Mouse (Mus musculus) kidney, adult 18-20 months (tissue): ENCODE measurements at regions not wholly inside any gene's neighbourhood (a gene's known extent, or its start where the extent isn't known, plus 50 kb on each side); places are given as distances from the start of the nearest gene placed in this dataset.

ENCODE experiments used
- DNase-seq: peaks from one replicate; pipeline ENCODE4 v3.0.0; 2021

DNA sequence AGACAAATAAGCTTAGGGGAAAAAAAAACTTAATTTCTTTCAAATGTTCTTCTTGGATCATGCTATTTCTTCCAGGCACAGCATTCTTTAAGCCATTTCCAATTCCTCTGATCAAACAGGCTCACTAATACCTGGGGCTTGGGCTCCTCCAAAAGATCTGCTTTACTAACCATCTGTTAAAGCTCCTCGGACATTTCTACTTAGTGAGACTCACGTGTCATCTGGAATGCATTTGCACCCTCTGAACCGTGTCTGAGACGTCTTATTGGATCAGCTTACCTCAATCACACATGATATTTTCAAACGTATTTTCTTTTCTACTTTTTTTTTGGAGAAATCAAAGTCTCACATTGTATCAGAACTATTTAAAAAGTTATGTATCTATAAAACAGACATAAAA lies 132.4 kb downstream of the Npr3 start:
- DNase-seq, result no peak

DNA sequence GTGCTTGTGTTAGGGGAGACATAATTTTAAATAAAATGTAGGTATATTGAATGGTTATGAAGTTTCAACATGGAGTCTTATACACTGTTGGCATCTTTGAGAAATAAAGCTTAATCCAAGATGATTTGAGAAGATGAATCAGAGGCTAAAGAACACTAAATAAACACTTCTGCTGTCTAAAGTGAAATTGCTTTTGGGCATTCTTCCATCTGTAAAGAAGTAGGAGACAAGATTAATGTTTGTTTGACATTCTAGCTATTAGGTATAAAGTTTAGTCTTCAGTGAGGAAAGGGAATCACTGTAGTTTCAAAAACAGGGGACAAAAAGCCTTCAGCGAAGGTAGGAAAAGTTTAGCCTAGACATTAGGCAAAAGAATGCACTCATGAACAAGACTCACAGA lies 136.5 kb downstream of the Npr3 start:
- DNase-seq, result no peak

DNA sequence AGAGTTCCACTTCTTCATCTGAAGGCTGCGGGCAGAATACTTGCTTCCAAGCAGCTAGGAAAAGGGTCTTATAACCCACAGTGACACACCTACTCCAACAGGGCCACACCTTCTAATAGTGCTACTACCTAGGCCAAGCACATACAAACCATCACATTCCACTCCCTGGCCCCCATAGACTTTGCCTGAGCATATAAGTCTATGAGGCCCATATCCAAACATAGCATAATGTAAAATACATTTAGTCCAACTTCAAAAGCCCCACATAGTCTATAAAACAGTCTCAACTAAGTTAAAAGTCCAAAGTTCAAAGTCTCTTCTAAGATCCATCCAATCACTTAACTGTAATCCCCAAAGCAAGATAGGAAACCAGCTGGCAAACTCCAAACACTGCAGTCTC lies 149.1 kb downstream of the Npr3 start:
- no peak for DNase-seq

DNA sequence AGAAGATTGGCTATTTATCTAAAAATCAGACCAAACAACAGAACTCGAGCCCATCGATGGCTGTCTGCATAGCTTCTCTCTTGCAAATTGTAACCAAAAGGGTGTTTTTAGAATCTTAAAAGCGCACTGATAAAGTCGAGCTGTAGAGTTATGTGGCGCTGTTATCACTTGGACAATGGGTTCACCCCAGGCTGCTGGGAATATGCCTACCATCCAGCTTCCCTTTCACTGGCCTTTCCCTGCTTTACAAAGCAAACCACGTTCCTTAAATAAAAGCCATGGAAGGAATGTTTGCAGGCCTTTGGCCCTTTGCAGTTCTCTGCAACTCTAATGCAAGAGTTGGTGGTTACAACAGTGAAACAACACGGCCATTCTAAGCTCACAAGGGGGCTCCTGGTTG lies 150.3 kb downstream of the Npr3 start:
- no peak for DNase-seq

DNA sequence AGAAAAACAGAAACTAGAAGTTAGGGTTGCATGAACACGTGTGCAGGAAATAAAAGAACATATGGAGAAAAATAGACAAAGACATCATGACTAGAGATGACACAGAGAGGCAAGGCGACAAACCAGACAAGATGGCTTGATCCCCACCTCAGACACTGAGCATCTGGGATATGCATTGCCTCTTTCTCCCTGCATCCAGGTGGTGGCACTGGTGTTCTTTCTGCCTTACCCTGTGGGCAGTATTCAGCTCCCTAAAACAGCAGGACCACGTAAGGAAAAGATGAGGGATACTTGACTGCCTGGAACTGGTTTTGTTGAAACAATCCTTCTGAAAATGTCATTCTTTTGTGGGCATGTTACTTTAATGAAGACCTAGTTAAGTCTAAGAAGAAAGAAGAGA lies 153.9 kb downstream of the Npr3 start:
- DNase-seq, result peak; percentile 45

DNA sequence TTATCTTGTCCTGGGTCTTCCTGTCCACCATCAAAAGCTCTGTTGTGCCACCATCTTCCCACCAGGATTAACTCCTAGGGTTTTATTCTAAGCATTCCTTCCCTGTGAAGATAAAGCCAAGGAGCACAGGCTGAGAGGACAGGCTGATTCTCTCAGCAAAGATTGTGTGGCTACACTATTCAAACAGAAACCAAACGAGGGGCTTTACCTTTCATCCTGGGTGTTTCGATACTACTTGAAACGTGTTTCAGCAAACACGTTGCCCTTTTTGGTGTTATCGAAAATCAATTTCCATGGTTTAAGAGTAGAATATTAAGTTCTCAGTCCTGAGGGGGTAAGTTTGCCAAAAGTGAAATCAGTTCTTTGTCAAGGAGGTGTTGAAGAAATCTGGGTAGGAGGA lies 156.2 kb downstream of the Npr3 start:
- no peak for DNase-seq

DNA sequence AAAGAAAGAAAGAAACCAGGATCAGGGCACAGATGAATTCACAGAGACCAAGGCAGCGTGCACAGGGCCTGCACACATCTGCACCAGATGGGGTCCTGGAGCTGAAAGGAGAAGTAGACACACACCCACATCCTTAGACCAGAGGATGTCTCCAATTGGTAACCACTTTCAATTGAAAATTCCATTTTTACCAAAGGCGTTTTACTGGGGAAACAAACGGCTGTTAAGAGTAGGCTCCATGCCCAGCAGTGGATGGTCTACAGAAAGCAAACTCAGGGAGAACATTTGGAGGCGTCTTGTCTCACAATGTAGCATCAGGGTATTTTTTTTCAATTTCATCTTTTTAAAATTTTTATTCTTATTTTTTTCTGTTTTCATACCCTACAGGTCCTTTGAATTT lies 157.6 kb downstream of the Npr3 start:
- DNase-seq, result no peak

DNA sequence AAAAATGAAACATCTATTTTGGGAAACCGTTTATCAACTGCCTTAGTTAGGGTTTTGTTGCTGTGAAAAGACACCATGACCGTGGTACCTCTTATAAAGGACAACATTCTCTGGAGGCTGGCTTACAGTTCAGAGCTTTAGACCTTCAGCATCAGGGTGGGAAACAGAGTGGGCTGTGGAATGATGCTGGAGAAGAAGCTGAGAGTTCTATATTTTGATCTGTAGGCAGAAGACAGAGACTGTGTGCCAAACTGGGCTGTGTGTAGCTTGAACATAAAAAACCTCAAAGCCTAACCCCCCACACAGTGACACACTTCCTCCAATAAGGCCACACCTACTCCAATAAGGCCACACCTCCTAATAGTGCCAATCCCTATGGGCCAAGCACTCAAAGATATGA lies 158.8 kb downstream of the Npr3 start:
- DNase-seq, result no peak

DNA sequence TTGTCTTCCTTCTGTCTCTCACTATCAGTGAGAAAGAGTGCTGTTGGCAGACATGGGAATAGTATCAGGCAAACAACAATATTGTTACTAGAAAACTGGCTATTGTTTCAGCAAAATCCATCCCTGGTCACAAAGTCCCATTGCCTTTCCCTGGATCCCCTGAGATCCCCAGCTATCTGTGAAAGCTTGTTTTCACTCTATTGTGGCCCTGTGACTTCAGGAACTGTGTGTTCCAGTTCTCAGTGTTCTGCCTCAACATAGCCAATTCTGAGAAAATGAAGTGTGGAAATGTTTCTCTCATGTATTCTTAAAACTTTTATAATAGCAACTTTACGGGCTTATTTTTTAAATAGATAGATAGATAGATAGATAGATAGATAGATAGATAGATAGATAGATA lies 160.3 kb downstream of the Npr3 start:
- DNase-seq, result no peak

DNA sequence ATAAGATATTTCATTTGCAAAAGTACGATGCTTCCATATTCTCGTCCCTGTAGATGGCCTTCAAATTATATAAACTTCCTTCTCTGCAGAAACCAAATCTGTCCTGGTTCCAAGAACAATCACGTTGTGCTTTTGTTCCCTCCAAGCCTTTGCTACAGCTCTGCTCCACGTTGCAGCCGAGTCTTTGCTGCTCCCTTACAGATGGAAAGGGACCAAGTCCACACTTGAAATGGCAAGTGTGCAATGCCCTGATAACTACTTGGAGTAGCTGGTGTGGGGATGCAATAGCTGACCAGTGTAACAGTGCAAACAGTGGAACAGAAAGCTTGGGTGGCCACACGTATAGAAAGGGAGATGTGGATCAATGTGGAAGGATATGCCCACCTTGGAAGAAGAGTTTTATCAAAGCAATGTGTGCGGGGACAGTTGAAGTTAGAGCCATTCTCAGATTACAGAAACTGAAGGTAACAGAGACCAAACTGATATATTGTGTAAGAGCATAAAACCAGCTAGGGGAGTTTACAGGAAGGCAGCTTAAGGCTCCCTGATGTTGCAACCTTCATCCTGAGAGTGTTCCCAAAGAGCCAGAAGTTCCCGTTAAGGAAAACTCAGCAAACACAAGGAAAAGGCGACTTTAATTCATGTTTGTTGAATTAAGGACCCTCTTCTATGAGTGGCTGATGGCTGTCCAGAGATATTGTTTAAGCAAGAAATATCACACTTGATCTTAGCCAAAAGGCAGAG lies 161.3 kb downstream of the Npr3 start:
- no peak for DNase-seq

DNA sequence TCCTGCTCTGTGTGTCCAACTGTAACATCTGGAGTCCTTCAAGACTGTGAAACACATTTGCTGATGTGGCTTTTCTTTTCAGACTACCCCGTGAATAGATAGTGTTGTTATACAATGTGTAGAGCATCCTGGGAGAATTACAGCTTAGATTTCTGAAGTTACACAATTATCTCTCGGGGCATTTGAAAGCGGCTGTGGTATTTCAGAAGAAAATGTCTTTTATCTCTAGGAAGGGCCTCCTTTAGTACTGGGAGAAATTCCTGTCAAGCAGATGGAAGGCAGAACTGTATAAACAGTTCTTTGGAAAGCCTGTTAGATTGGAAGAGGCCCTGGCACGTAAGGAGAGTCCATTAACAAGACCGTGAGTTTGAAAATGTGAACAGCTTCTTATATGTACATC lies 162.2 kb downstream of the Npr3 start:
- DNase-seq, result no peak

DNA sequence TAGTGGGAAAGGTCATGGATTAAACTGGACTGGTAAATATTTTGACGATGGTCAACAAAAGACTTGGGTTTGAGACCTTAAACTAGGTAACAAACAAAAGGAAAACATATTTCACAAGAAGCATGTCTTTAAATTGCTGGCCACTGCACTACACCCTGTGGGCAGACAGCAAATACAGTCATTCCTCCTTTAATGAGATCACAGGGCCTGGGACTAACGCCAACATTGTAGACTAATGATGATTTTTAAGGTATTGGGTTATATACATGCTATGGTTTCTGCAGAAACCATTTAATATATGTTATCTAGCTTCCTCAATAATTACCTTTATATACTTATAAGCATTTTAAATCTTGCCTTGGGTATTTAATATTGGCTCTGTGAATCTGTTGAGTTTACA lies 162.8 kb downstream of the Npr3 start:
- DNase-seq, result no peak

DNA sequence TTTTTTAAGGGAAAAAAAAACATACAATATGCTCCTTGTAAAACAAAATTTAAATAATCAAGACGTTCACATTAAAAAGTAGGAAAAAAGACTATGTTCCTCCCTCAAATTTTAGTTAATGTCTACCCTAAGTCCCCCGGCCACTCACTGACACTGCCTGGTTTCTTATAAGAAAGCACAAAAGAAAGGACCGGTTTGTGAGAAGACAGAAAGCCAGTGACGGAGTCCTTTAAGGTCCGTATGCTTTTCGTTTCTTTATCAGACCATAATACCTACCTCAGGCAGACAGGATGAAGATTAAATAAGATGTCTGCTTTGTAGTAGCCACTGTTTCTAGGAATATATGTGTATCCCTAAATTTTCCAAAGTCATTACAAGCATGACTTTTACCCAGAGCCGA lies 164.3 kb downstream of the Npr3 start:
- no peak for DNase-seq

DNA sequence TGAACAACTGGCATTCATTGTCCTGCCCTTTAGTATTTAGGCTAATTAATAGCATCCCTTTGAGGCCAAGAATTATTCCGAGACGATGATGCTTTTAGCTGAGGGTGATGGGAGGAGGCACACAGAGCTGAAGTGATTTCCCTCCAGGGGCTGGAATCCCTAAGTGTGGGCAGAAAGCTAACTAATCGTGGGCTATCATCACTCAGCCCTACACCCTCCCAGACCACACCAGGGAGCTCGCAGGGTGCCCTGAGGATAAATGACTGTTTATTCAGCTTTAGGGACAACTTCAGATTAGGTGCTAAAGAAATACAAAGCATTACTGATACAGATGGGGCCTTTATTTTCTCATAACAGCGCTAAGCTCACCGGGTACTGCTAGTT lies 164.7 kb downstream of the Npr3 start:
- no peak for DNase-seq

DNA sequence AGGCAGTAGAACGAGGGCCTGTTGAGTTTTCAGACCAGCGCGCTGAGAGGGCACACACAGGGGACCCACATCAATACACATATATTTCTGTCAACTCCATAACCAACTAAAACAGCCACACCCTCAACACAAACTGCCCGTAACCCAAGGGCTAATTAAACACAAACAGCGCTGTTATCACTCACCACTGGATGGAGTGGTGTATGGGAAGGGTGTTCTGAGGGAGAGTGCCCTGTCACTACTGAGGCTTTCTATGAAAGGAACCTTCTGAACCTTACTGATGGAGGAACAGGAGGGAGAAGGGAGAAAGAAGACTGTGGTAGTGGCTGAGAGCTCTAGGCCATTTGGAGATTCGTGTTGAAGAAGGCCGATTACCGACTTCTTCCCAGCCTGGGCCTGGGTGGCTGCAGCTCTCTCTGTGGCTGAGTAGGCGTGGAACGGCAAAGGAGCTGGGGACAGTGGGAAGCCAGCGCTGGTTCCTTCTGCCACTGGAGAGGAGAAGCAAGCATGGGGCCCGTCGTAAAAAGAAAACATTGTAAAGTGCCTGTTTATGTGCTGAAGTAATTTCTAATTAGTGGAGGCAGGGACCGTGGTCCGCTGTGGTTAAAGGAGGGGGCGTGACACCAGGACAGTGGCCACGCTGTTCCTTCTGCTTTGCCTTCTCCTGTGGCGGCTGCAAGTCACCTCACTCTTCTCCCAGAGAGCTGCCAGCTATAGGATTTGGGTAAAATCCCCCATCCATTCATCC lies 165.3 kb downstream of the Npr3 start:
- no peak for DNase-seq

DNA sequence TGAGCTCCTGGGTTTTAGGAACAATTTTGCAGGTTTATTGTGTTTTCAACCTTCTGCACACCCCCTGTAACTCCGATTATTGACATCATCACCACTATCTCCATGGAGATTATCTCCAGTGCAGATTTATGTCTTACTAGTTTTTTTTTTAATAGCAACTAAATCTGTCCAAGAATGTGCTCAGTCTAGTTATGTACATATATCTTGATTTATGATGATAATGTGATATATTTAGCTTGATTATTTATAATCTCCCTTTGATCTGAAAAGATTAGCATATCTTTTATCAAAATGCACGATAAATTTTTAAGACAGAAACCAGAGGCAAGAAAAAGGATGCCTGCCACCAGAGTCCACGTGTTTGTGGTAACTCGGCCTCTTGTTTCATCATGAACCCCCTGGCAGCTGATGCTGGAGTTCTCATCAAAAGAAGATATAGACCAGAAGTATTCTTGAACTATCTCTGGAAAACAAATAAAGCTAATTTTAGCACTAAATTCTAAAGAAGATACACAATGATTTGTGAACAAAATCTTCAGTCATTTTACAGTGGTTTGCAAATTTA lies 169.6 kb downstream of the Npr3 start:
- DNase-seq, result no peak

DNA sequence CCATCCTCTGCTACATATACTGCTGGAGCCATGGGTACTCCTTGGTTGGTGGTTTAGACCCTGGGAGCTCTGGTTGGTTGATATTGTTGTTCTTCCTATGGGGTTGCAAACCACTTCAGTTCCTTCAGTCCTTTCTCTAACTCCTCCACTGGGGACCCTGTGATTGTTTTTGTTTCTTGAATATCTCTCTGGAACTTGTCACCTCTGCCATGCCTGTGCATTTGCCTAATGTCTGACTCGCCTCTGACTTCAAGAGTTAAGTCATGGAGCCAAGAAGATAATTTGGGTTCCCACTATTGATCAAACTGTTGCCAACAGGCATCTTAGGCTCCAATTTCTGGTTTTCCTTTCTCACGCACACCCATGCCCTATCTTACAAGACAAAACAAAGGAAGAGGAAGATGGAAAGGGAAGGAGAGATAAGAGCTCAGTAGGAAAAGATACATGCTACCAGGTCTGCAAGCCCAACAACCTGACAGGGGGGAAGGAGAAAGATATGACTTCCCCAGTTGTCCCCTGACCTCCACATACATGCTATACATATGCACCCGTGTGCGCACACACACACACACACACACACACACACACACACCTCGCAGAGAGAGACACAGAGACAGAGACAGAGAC lies 172.3 kb downstream of the Npr3 start:
- no peak for DNase-seq

DNA sequence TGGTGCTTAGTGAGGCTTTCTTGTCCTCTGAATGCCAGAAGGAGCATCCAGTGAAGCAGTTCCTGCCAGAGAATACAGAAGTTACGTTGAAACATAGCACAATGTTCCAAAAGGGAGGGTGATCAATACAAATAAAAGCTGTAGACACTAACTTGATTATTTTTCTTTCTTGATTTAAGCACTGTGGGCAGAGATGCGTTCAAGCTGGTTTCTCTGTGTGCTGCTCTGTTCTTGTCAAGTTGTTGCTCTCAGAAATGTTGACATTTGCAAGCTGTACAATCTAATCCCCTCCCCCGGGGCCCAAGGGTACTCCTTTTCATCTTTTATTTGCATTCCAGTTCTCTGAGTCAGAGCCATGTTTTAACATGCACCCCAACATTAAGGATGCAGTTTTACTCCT lies 177.7 kb downstream of the Npr3 start:
- DNase-seq, result no peak

DNA sequence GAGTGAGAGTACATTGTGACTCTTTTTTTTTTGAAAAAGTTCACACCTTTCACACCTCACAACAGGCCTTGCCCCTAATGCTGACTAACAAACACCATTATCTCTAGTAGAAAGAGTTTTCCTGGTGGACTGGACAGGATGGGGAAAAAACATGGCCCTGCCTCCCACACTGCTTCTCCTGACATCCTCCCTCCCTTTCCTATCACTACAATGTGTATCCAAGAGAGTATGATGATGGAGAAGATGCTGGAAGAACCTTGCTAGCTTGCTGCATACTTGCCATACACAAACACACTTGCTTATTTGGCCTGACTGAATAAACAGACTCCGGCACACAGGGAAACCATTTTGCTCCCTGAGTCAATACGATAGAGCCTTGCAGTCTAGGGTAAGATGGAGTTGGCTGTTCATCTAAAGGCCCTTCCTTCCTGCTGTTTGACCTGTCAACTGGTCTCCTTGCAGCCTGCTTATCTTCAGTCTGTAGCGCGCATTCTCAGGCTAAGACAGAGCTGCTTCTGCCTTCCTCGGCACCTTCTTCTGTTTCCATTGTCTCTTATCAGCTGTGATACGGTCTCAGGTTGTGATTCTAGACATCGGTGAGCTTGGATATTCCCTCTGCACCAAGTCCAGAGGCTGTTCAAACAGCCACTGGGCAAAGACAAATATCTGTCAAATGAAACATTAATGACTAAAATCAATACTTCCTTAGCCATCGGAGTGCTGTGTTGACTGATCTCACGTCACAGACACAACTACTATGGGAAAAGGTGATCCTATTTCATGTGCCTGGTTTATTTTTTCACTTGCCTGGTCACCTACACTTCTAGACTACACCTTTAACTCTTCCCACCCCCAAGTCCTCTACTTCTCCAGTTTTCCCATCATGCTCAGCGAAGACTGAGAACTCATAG lies 181.2 kb downstream of the Npr3 start:
- DNase-seq, result no peak

DNA sequence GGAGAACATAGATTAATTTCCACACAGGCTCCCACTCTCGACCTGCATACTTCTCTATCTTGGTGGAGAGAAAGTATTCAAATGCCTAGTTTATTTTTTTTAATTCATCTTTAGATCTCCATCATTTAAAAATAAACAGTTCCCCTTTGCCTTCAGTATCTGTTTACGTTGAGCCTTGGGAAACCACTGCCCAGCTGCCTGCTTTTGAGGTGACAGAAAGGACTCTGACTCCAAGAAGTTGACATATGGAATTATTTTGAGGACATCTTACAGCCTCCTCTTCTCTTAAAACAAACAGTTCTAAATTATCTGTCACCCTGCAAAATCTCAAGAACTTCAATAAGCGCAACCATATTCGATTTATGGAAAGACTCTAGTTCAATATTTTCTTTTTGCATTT lies 186.4 kb downstream of the Npr3 start:
- DNase-seq, result no peak

DNA sequence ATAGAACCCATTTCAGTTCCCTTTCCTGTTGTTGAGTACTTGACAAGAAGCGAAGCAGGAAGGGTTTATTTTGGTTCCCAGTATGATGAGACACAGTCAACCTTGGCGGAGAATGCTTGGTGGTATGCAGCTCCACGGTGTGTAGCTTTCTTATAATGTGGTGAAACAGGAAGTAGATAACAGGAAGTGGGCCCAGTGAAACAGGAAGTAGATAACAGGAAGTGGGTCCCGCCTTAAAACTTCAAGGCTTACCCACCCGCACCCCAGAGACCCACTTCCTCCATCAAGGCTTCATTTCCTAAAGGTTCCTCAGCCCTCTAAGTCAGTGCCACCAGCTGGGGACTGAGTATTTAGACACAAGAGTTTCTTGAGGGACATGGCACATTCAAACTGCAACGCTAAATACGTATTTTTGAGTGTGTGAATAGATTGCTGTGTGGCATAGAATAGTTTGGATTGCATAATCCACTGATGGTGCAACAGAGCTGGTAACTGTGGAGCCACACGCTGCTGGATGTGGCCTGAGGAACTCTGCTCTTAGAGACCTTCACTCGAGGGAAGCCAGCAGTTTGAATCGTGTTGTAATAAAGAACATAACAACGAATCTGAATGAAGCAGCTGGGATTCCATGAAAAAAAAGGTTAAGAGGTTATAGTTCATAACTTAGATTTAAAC lies 190.8 kb downstream of the Npr3 start:
- DNase-seq, result no peak
